Mouse (Mus musculus): ENCODE data around the gene Ofcc1.

- TF ChIP-seq CTCF (IDR thresholded peaks at IDR 0.05; ENCODE audit: insufficient read depth, low read depth, low read length), result no peak
- TF ChIP-seq POLR2A (IDR thresholded peaks at IDR 0.05; ENCODE audit: insufficient read depth, low read depth, low read length), result no peak
Observed at GRCm38 (mm10) chr13:40236356-40236755, 124.9 kb downstream of the Ofcc1 start.

Data from olfactory bulb, adult 2 months (tissue).